Mouse (Mus musculus) liver, adult 2 months (tissue): ENCODE measurements at regions not wholly inside any gene's neighbourhood (a gene's known extent, or its start where the extent isn't known, plus 50 kb on each side); places are given as distances from the start of the nearest gene placed in this dataset.
A peak's percentile ranks its signal among the peaks of the same experiment; 100 is the strongest.

Experiments used
- DNase-seq: peaks from one replicate; pipeline ENCODE4 v3.0.0-alpha.2; 2011; ENCODE audit warnings: low read depth, low spot score; ENCODE audit errors: extremely low read depth
- H3K27ac ChIP-seq: fragments of 200-500 bp; replicated peaks from 2 replicates; pipeline ENCODE4 v1.5.1; 2012; ENCODE audit warnings: low read depth, mild to moderate bottlenecking, control low read depth, inconsistent platforms, low read length; ENCODE audit not compliant: insufficient read depth
- H3K27me3 ChIP-seq: fragments of 200-500 bp; 2 replicates; pipeline ENCODE4 v1.6.1; 2012; ENCODE audit warnings: mild to moderate bottlenecking, moderate library complexity, low read length, inconsistent platforms; ENCODE audit not compliant: control insufficient read depth, insufficient read depth
- H3K36me3 ChIP-seq: fragments of 200-500 bp; 2 replicates; pipeline ENCODE4 v1.6.1; 2012; ENCODE audit warnings: low read length, inconsistent platforms; ENCODE audit not compliant: control insufficient read depth, insufficient read depth
- H3K4me1 ChIP-seq: fragments of 200-500 bp; 2 replicates; pipeline ENCODE4 v1.6.1; 2011; ENCODE audit warnings: low read length; ENCODE audit not compliant: control insufficient read depth, insufficient read depth
- H3K4me3 ChIP-seq: fragments of 200-500 bp; 2 replicates; pipeline ENCODE4 v1.5.1; 2011; ENCODE audit warnings: low read depth, mild to moderate bottlenecking, control low read depth, low read length, moderate library complexity; ENCODE audit not compliant: insufficient read depth
- H3K79me2 ChIP-seq: fragments of 200-500 bp; 2 replicates; pipeline ENCODE4 v1.6.1; 2012; ENCODE audit warnings: inconsistent platforms, mild to moderate bottlenecking, low read length, moderate library complexity; ENCODE audit not compliant: control insufficient read depth, insufficient read depth
- H3K9ac ChIP-seq: fragments of 200-500 bp; 2 replicates; pipeline ENCODE4 v1.6.1; 2012; ENCODE audit warnings: low read depth, mild to moderate bottlenecking, control low read depth, inconsistent platforms, low read length
- CTCF ChIP-seq: fragments of 200-500 bp; IDR thresholded peaks from 2 replicates; pipeline ENCODE4 v1.5.1; 2011; ENCODE audit warnings: low read depth, low read length, control low read depth
- POLR2A ChIP-seq: fragments of 200-500 bp; IDR thresholded peaks from 2 replicates; pipeline ENCODE4 v1.6.1; 2011; ENCODE audit warnings: low read length, control low read depth; ENCODE audit not compliant: insufficient read depth; ENCODE audit errors: extremely low read depth
- WGBS: fragments of 180-500 bp; shearing (Covaris S2); methylation state at CpG from one replicate; pipeline ENCODE4 v1.1.7; 2018; 5-methylcytosine and 5-hydroxymethylcytosine counted together

DNA sequence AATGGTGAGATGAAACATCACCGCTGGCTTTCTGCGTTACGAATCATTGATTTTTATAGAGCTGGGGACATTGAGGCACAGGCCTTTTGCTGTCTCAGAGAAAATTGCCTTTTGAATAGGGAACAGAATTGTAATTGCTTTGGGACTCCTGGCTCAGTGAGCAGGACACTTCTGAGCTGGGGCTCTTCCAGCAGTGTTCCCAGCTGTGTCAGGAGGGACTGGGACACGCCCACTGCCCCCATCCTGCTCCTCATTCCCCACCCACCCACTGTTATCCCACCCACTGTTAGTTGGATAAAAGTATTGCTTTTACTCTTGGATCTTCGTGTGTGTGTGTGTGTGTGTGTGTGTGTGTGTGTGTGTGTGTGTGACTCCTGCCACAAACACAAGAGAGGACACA lies 204.4 kb upstream of the 1700012A03Rik start:
- H3K79me2 ChIP-seq = no peaks in the 10 kb centered on the region
- H3K4me1 ChIP-seq = no peaks in the 10 kb centered on the region
- WGBS = 76% methylated on average over 5 of the region's 5 CpGs
- H3K36me3 ChIP-seq = no peaks in the 10 kb centered on the region
- no peak overlapping the region for H3K4me3 ChIP-seq
- DNase-seq = no peak
- TF ChIP-seq CTCF = no peak
- TF ChIP-seq POLR2A = no peak
- no peak overlapping the region for H3K9ac ChIP-seq
- H3K27ac ChIP-seq = no peak overlapping the region
- no peaks in the 10 kb centered on the region for H3K27me3 ChIP-seq

GRCm38 (mm10) chr6:31840621-31841020 lies 209.4 kb upstream of the 1700012A03Rik start:
- no peak overlapping the region for H3K27ac ChIP-seq
- H3K4me1 ChIP-seq = no peaks in the 10 kb centered on the region
- H3K36me3 ChIP-seq = no peaks in the 10 kb centered on the region
- no peaks in the 10 kb centered on the region for H3K27me3 ChIP-seq
- WGBS = 90% methylated on average over 4 of the region's 4 CpGs
- H3K79me2 ChIP-seq = no peaks in the 10 kb centered on the region
- H3K4me3 ChIP-seq = no peak overlapping the region
- DNase-seq = no peak
- H3K9ac ChIP-seq = no peak overlapping the region
- no peak for TF ChIP-seq CTCF
- TF ChIP-seq POLR2A = no peak

GRCm38 (mm10) chr6:31838588-31838987 lies 211.5 kb upstream of the 1700012A03Rik start:
- Histone ChIP-seq H3K27me3 (no peaks in the 10 kb centered on the region), H3K9ac (no peak overlapping the region), H3K79me2 (no peaks in the 10 kb centered on the region), H3K27ac (no peak overlapping the region), H3K36me3 (no peaks in the 10 kb centered on the region), H3K4me1 (no peaks in the 10 kb centered on the region), H3K4me3 (no peak overlapping the region)
- 59% methylated on average over 1 of the region's 1 CpGs for WGBS
- DNase-seq = no peak
- TF ChIP-seq CTCF (peak; percentile 37; the same call in 1 of the 2 replicates), POLR2A (no peak)

DNA sequence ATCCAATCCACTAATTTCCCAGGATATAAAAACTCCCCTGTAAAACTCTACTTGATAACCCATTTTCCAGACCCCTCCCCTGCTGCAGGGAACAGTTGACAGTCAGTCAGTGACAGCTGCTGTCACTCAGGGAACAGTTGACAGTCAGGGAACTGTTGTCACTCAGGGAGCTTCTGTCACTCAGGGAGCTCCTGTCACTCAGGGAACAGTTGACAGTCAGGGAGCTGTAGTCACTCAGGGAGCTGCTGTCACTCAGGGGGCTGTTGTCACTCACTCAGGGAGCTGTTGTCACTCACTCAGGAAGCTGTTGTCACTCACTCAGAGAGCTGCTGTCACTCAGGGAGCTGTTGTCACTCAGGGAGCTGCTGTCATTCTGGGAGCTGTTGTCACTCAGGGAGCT lies 214.3 kb upstream of the 1700012A03Rik start:
- Histone ChIP-seq H3K79me2 (no peaks in the 10 kb centered on the region), H3K4me3 (no peak overlapping the region), H3K4me1 (no peaks in the 10 kb centered on the region), H3K9ac (no peak overlapping the region), H3K27ac (no peak overlapping the region), H3K36me3 (no peaks in the 10 kb centered on the region), H3K27me3 (no peaks in the 10 kb centered on the region)
- TF ChIP-seq POLR2A = no peak
- TF ChIP-seq CTCF = no peak
- no peak for DNase-seq

DNA sequence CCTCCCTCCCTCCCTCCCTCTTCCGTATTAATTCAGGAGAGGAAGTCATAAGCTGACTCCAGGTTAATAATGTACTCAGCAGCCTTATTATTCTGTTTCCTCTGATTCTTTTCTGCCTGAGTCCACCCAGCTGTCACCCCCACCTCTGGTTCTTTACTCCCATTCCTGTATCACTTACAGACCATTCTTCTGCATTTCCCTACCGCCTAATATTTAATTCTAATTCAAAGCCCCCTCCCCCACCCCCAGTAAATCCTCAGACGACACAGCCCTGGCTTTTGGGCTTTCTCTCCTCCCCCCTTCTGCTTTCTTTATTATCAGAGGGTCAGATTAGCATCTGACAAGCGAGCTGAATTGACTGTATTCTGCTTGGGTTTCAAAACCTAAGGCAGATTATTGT lies 215.5 kb upstream of the 1700012A03Rik start:
- TF ChIP-seq CTCF = no peak
- no peak for TF ChIP-seq POLR2A
- no peaks in the 10 kb centered on the region for H3K4me1 ChIP-seq
- no peak overlapping the region for H3K4me3 ChIP-seq
- H3K36me3 ChIP-seq = no peaks in the 10 kb centered on the region
- 19% methylated on average over 4 of the region's 4 CpGs for whole genome bisulfite sequencing
- no peak for DNase-seq
- no peaks in the 10 kb centered on the region for H3K27me3 ChIP-seq
- no peak overlapping the region for H3K27ac ChIP-seq
- H3K79me2 ChIP-seq = no peaks in the 10 kb centered on the region
- H3K9ac ChIP-seq = no peak overlapping the region

- Histone ChIP-seq H3K79me2 (no peaks in the 10 kb centered on the region), H3K9ac (no peak overlapping the region), H3K36me3 (no peaks in the 10 kb centered on the region), H3K4me3 (no peak overlapping the region), H3K4me1 (no peaks in the 10 kb centered on the region), H3K27ac (no peak overlapping the region), H3K27me3 (no peaks in the 10 kb centered on the region)
- WGBS = 88% methylated on average over 11 of the region's 11 CpGs
- TF ChIP-seq POLR2A (no peak), CTCF (no peak)
- no peak for DNase-seq
Measured at GRCm38 (mm10) chr6:31830610-31831009, 219.4 kb upstream of the 1700012A03Rik start.
